Mouse (Mus musculus): ENCODE measurements around the gene Gm11032. TPM values are rescaled to one million over a fixed set of nuclear protein-coding genes. Genes with fewer than 3 reads are reported as not detected.

Gene Gm11032
- not detected in 2 replicates for polyA plus RNA-seq (2012; rRNA removed)

GRCm38 (mm10) chr11:4620017-4620485, at the start of gene Gm11032:
Gm11032 (plus strand) TSS chr11:4620067.

GRCm38 (mm10) chr11:4594608-4595500, 25.0 kb upstream of the Gm11032 start, which contains the start of gene Mtmr3:
Mtmr3 (minus strand) TSS chr11:4594863.

DNA sequence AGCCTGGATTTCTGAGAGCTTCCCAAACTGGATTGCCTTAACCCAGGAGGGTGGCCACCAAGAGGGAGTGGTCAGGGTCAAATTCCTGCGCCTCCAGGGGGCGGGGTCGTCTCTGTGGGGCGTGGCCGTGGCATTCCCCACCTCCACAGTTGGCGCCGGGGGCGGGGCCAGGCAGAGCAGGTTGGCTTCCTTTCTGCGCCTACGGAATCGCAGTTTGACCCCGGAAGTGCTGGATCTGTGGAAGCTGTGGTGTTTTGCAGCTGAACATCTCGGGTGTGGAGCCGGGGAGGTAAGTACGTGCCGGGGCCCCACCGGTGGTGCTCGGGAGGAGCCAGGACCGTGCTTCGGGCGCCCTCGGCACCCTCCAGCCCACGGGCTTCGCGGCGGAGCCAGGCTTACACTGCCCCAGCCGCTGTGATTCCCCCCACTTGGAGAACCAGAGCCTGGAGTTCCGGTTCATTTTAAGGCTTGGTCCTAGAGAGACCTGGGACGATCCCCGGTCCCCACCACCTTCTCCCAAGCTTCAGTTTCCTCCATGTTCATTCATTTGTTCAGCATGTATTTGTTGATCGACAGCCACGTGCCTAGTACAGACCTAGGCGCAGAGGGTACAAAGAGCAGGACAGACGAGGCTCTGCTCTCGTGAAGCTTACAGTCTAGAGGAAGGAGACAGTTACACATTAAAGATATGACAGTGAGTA, 17.8 kb downstream of the Gm11032 start, which contains the start of gene Ascc2:
Gene Ascc2 (plus strand): TSS at position 214 of the 701 bp plus-strand sequence.

Other genes starting within 250 kb of the Gm11032 start
- gene Hormad2, start 179.0 kb upstream of the Gm11032 start, polyA plus RNA-seq (2012; rRNA removed) = 0.11 and 0.14 TPM in 2 replicates
- gene Mtmr3, start 25.2 kb upstream of the Gm11032 start, polyA plus RNA-seq (2012; rRNA removed) = 41.7 and 43.3 TPM in 2 replicates
- 33.2 and 34.8 TPM in 2 replicates for gene Ascc2, start 17.7 kb downstream of the Gm11032 start, polyA plus RNA-seq (2012; rRNA removed)
- gene Uqcr10, start 84.3 kb downstream of the Gm11032 start, polyA plus RNA-seq (2012; rRNA removed) = 747 and 762 TPM in 2 replicates
- gene Zmat5, start 84.6 kb downstream of the Gm11032 start, polyA plus RNA-seq (2012; rRNA removed) = 48.4 and 56.2 TPM in 2 replicates
- gene Cabp7, start 126.7 kb downstream of the Gm11032 start, polyA plus RNA-seq (2012; rRNA removed) = 3.3 and 4.7 TPM in 2 replicates
- gene Nf2, start 229.5 kb downstream of the Gm11032 start, polyA plus RNA-seq (2012; rRNA removed) = 77.6 and 81.7 TPM in 2 replicates

Measured in central nervous system, embryonic 14 days (tissue).